Mouse (Mus musculus) heart, postnatal 0 days (tissue): ENCODE results near the gene Clcf1. TPM values are rescaled to one million over a fixed set of nuclear protein-coding genes. Genes with fewer than 3 reads are reported as not detected.
A peak's percentile ranks its signal among the peaks of the same experiment; 100 is the strongest.

ENCODE experiments used
- ATAC-seq: fragments of 200-750 bp; cut with Nextera tagmentation; 2 replicates; pipeline ENCODE4 v1.8.0; 2017; ENCODE audit warnings: low read depth, moderate number of reproducible peaks, moderate library complexity; ENCODE audit not compliant: insufficient read depth
- DNase-seq: peaks from one replicate; pipeline ENCODE4 v3.0.0-alpha.2; 2016; ENCODE audit warnings: low spot score
- H3K27ac ChIP-seq: fragments of 300-500 bp; sonication (generic); 2 replicates; pipeline ENCODE4 v1.5.1; 2014; ENCODE audit warnings: low read depth, mild to moderate bottlenecking
- H3K27me3 ChIP-seq: fragments of 300-500 bp; sonication (generic); 2 replicates; pipeline ENCODE4 v1.6.1; 2014; ENCODE audit warnings: low read length, mixed read lengths; ENCODE audit not compliant: control insufficient read depth, insufficient read depth
- H3K36me3 ChIP-seq: fragments of 300-500 bp; sonication (generic); replicated peaks from 2 replicates; pipeline ENCODE4 v1.6.1; 2014; ENCODE audit warnings: low read length, mixed read lengths; ENCODE audit not compliant: control insufficient read depth, insufficient read depth
- H3K4me1 ChIP-seq: fragments of 300-500 bp; sonication (generic); 2 replicates; pipeline ENCODE4 v1.6.1; 2014; ENCODE audit warnings: antibody characterized with exemption; ENCODE audit not compliant: control insufficient read depth, insufficient read depth
- H3K4me2 ChIP-seq: fragments of 300-500 bp; sonication (generic); 2 replicates; pipeline ENCODE4 v1.6.1; 2014; ENCODE audit warnings: low read depth, mild to moderate bottlenecking, low read length, moderate library complexity
- H3K4me3 ChIP-seq: fragments of 300-500 bp; sonication (generic); 2 replicates; pipeline ENCODE4 v1.5.1; 2014; ENCODE audit warnings: low read depth, low read length
- H3K9ac ChIP-seq: fragments of 300-500 bp; sonication (generic); replicated peaks from 2 replicates; pipeline ENCODE4 v1.6.1; 2014; ENCODE audit warnings: low read depth, low read length, mixed read lengths
- H3K9me3 ChIP-seq: fragments of 300-500 bp; sonication (generic); replicated peaks from 2 replicates; pipeline ENCODE4 v1.6.1; 2016; ENCODE audit warnings: low read length; ENCODE audit not compliant: control insufficient read depth
- CTCF ChIP-seq: IDR thresholded peaks from 2 replicates; pipeline ENCODE4 v1.5.1; 2016; ENCODE audit warnings: antibody characterized with exemption, control low read depth, low read depth
- EP300 ChIP-seq: IDR thresholded peaks from 2 replicates; pipeline ENCODE4 v1.6.1; 2016; ENCODE audit warnings: antibody characterized with exemption, low read depth
- WGBS: fragments of 180-500 bp; shearing (Covaris S2); extraction: QIAGEN DNeasy Blood & Tissue Kit; methylation state at CpG from one replicate; pipeline ENCODE4 v1.1.7; 2014; 5-methylcytosine and 5-hydroxymethylcytosine counted together
- polyA plus RNA-seq: library from polyadenylated mRNA; unstranded; fragments of >200 nt; fragmentation: Nextera tagmentation; extraction: Ambion mirVana; gene quantifications from 2 replicates; pipeline ENCODE4 v1.2.1, GENCODE M21; 2015
- total RNA-seq: library from RNA; depleted of rRNA; stranded (reverse); fragments of >200 nt; gene quantifications from 2 replicates; pipeline ENCODE4 v1.2.3, GENCODE M21; 2014; ENCODE audit warnings: low replicate concordance

Clcf1 gene
- total and polyA plus RNA-seq, 2 experiments from 2014 or later, result 0.67 to 14.7 TPM

- WGBS, result 89% methylated on average over 10 of the region's 10 CpGs
Observed at GRCm38 (mm10) chr19:4170723-4171392, 43.2 kb upstream of the Clcf1 start.

GRCm38 (mm10) chr19:4171393-4172290 is 42.4 kb upstream of the Clcf1 start:
- DNase-seq, result peak; percentile 82
- H3K4me2 ChIP-seq, result peak overlapping the region; percentile 38
- H3K36me3 ChIP-seq, result no peaks in the 10 kb centered on the region
- WGBS, result 14% methylated on average over 13 of the region's 13 CpGs
- H3K27me3 ChIP-seq, result no peaks in the 10 kb centered on the region
- H3K9ac ChIP-seq, result peak overlapping the region; percentile 18
- peak overlapping the region; percentile 92 for H3K27ac ChIP-seq
- peak; percentile 57 for ATAC-seq
- H3K4me3 ChIP-seq, result peak overlapping the region; percentile 1; the same call in 1 of the 2 replicates
- peaks cover 51% of the 10 kb centered on the region for H3K4me1 ChIP-seq
- no peaks in the 10 kb centered on the region for H3K9me3 ChIP-seq
- no peak for TF ChIP-seq CTCF
- TF ChIP-seq EP300, result 0 out of 2 replicates have a peak, but pooled peaks have one; percentile 16

More at GRCm38 (mm10) chr19:4170723-4171392, 43.2 kb upstream of the Clcf1 start:
- H3K4me3 ChIP-seq, result no peak overlapping the region; the same call in 1 of the 2 replicates
- H3K9me3 ChIP-seq, result no peaks in the 10 kb centered on the region
- ATAC-seq, result no peak
- peak overlapping the region; percentile 68; the same call in 1 of the 2 replicates for H3K9ac ChIP-seq
- peaks cover 47% of the 10 kb centered on the region for H3K4me1 ChIP-seq
- H3K36me3 ChIP-seq, result 0 out of 2 replicates have a peak, but pooled peaks cover 3% of the 10 kb centered on the region
- TF ChIP-seq EP300, result no peak
- no peak for TF ChIP-seq CTCF
- peak overlapping the region; percentile 38 for H3K4me2 ChIP-seq
- no peak for DNase-seq
- H3K27ac ChIP-seq, result peak overlapping the region; percentile 92
- H3K27me3 ChIP-seq, result no peaks in the 10 kb centered on the region

- Histone ChIP-seq H3K4me2 (no peak overlapping the region), H3K36me3 (no peaks in the 10 kb centered on the region), H3K27ac (peak overlapping the region; percentile 92), H3K9me3 (no peaks in the 10 kb centered on the region), H3K4me3 (no peak overlapping the region), H3K9ac (no peak overlapping the region), H3K27me3 (no peaks in the 10 kb centered on the region), H3K4me1 (peaks cover 48% of the 10 kb centered on the region)
- ATAC-seq (no peak), DNase-seq (no peak)
- WGBS, result 60% methylated on average over 11 of the region's 11 CpGs
- TF ChIP-seq EP300 (no peak), CTCF (peak; percentile 34)
Observed at GRCm38 (mm10) chr19:4172925-4173324, 41.1 kb upstream of the Clcf1 start.

- Histone ChIP-seq H3K4me3 (peak within 1 kb of the TSS; percentile 33), H3K4me1 (peaks cover 40% of the 10 kb centered on the region), H3K9ac (peak within 1 kb of the TSS; percentile 51), H3K27ac (peak within 1 kb of the TSS; percentile 86), H3K27me3 (no peaks in the 10 kb centered on the region), H3K4me2 (peak within 1 kb of the TSS; percentile 57), H3K36me3 (no peaks in the 10 kb centered on the region), H3K9me3 (no peaks in the 10 kb centered on the region)
- 6% methylated on average over 11 of the region's 11 CpGs for WGBS
- DNase-seq (peak; percentile 70), ATAC-seq (peak; percentile 67)
- TF ChIP-seq CTCF, result no peak
- no peak for TF ChIP-seq EP300
Observed at GRCm38 (mm10) chr19:4175368-4175947, 38.6 kb upstream of the Clcf1 start, which contains the start of gene Carns1. Gene Carns1 (minus strand): TSS chr19:4175479.

- Histone ChIP-seq H3K4me2 (no peak overlapping the region), H3K9me3 (no peaks in the 10 kb centered on the region), H3K4me1 (peaks cover 16% of the 10 kb centered on the region), H3K36me3 (no peaks in the 10 kb centered on the region), H3K27me3 (no peaks in the 10 kb centered on the region), H3K9ac (no peak overlapping the region), H3K4me3 (no peak overlapping the region), H3K27ac (no peak overlapping the region)
- no peak for TF ChIP-seq CTCF
- no peak for TF ChIP-seq EP300
- no peak for ATAC-seq
- no peak for DNase-seq
- WGBS, result 75% methylated on average over 7 of the region's 7 CpGs
Observed at GRCm38 (mm10) chr19:4180411-4180810, 33.6 kb upstream of the Clcf1 start.
